Mouse (Mus musculus): ENCODE data around the gene Pard3. TPM values are rescaled to one million over a fixed set of nuclear protein-coding genes. Genes with fewer than 3 reads are reported as not detected.
"Not testable (repeated sequence)": the region's sequence is repeated elsewhere in the genome, so short reads cannot be mapped to it uniquely, and the experiment has no call there.

Pard3 gene
- total RNA-seq, 2 experiments from 2014 or later, result 16.7 to 21.5 TPM

DNA sequence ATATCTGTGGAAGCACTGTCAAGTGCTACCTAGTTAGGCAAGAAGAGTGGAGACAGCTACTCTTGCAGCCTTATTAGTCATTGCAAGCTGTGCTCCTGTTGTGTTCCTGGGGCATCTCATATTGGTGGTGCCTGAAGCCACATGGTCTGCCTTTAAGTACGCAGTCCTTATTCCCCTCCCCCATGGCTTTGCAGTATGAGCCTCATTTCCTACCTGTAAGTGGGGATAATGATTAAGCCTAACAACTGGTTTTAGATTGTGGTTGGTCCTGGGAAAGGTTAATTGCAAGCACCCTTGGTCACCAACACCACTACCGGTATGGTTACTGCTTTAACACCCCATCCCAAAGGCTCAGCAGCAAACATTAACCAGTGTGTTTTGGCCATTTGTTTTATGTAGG lies 104.8 kb downstream of the Pard3 start:
- DNase-seq (ENCODE audit: low spot score in 2 of 2), result no peak
- intact Hi-C loops (cut with DNase I), result loop anchor here (2.0 kb wide), 1 partner anchor 18 kb away; no protein-coding TSS in a partner anchor

DNA sequence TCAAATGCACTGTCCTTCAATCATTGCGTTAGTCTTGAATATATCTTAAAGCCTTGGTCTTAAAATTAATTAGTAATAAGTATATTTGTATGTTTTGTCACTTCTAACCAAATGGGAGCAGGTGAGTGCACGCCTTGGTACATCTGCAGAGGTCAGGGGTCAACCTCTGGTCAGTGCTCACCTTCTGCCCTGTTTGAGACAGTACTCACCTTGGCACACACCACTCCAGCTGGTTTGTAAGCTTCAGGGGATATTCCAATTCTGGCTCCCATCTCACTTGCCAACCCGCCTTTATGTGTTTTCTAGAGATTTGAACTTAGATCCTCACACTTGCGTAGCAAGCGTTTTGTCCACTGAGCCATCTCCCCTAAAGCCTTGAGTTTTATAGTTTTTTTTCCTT lies 105.7 kb downstream of the Pard3 start:
- intact Hi-C loops (cut with DNase I), result loop anchor here (2.0 kb wide), 1 partner anchor 19 kb away; no protein-coding TSS in a partner anchor
- DNase-seq (ENCODE audit: low spot score in 2 of 2), result no peak

DNA sequence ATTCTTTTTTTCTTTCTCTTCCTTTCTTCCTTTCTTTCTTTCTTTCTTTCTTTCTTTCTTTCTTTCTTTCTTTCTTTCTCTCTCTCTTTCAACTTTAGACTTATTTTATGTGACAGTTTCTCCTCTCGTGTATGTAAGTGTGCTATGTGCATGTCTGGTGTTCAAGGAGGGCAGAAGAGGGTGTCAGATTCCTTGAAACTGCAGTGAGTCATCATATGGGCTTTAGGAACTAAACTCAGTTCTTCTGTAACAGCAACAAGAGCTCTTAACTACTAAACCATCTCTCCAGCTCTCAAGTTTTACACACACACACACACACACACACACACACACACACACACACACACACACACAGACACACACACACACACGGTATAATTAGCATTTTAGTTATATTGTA lies 106.7 kb downstream of the Pard3 start:
- intact Hi-C loops (cut with DNase I); DNase-seq (ENCODE audit: low spot score in 2 of 2): not testable (repeated sequence)

DNA sequence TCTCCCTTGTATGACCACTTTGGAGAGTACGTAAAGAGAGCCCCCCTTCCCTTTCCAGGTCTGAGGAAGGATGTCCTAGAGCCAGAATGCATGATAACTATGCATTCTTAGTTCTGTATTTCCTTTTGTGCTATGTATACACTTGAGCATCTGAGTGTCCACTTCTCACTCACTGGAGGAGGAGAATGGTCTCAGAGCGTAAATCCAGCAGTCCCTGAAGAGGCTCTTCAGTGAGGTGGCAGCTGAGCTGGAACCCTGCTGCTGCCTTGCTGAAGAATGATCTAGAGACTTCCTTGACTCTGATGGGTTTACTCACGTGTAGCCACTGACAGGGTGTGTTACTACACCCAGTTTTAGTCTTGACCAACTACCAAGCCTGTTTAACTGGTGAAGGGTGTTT lies 107.2 kb downstream of the Pard3 start:
- DNase-seq (ENCODE audit: low spot score in 2 of 2), result no peak

DNA sequence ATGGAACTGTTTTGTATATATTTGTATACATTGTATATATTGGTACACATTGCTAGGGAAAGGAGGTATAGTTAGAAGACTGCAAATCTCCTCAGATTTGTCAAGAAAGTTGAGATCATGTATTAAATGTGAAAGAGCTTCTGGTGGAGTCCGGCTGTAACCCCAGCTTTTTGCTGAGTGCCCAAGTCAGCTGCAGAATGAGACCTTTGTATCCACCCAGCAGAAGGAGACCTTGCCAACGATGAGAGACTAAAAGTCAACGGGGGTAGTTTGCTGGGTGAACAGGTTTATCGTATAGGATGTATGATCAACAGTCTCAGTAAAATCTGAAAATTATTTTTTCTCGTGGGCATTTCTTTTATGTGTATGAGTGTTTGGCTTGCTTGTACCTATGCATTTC lies 109.8 kb downstream of the Pard3 start:
- intact Hi-C loops (cut with DNase I), result no loop called here
- DNase-seq (ENCODE audit: low spot score in 2 of 2), result no peak

More for the DNA sequence above, 107.2 kb downstream of the Pard3 start:
- intact Hi-C loops (cut with DNase I), result no loop called here

DNA sequence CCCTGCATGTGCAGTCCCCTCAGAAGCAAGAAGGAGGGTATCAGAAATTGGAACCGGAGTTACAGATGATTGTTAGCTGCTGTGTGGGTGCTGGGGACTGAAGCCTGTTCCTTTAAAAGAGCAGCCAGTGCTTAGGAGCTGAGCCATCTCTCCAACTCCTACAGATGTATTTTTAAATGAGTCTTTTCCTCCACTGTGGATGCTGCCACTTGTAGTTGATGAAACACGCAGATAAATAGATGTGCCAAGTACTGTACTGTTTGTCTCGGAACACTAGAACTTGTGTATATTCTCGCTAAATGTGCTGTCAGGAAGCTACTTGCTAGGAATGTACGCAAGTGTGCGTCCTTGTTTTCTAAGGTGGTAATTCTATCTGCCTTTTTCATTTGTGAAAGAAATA lies 110.7 kb downstream of the Pard3 start:
- DNase-seq (ENCODE audit: low spot score in 2 of 2), result no peak
- intact Hi-C loops (cut with DNase I), result no loop called here

DNA sequence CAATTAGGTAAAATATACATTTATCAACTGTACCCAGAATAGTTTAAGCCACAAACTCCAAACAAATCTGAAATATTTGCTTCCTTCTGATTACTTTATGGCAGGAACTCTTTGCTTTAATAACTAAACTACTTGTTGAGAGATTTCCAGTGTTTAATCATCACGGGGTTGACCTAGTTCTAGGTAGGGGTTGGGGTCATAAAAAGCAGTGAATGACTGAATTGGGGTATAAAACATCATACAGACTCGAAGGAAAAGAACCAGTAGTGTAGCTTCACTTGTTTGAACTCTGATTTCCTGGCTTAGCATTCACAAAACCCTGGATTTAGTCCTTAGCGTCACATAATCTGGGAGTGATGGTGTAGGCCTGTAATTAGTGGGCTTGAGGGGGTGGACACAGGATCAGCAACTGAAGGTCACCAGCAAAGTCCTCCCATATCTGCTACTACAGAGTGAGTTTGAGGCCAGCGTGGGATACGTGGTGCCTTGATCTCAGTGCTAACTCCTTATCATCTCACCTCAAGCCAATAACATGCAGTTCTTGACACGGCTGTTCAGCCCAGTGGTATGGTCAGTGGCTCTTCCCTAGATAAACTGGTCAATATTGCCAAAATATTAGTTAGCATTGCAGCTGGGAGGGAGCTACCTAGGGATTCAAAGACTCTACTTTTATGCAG lies 111.6 kb downstream of the Pard3 start:
- DNase-seq (ENCODE audit: low spot score in 2 of 2), result no peak
- intact Hi-C loops (cut with DNase I), result loop anchor here (5.0 kb wide), 1 partner anchor 33 kb away; no protein-coding TSS in a partner anchor

DNA sequence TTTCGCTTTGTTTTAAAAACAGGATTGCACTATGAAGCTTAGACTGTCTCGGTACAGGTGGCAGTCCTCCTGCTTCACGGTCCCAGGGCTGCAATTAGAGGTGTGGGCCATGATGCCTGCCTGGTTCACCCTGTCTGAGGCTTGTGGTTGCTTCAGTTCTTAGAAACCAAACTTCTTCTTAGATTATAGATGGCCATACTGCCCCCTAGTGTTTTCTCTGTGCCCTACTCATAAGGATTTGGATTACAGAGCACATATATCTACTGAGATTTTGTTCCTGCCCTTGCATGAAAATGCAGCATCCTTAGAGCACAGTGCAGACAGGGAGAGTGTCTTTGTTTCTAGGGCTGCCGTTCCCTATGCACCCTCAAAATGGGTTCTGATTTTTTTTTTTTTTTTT lies 114.9 kb downstream of the Pard3 start:
- DNase-seq (ENCODE audit: low spot score in 2 of 2), result peak in 1 of 2 experiments; percentile 13
- intact Hi-C loops (cut with DNase I), result loop anchor here (2.0 to 5.0 kb wide), 2 partner anchors 36 to 192 kb away; no protein-coding TSS in a partner anchor

DNA sequence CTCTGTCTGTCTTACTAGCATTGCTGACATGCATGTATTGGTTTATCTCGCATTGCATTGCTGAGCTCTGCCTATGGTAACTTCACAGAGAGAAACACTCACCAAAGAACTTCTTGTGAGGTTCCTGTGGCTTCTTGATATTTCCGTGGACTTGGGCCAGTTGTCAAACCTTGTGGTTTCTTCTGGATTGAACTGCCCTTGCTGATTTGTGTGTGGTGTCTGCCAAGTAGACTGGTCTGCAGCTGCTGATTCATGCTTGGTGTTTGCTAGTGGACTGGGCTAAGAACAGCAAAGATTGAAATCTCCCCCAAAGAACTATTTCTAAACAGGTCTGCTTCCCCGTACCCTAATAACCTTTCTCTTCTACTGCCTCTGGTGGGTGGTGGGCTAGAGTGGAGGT lies 117.6 kb downstream of the Pard3 start:
- intact Hi-C loops (cut with DNase I), result loop anchor here (5.0 kb wide), 1 partner anchor 119 kb away; the partner anchor contains the start of gene Pard3
- DNase-seq (ENCODE audit: low spot score in 2 of 2), result no peak

DNA sequence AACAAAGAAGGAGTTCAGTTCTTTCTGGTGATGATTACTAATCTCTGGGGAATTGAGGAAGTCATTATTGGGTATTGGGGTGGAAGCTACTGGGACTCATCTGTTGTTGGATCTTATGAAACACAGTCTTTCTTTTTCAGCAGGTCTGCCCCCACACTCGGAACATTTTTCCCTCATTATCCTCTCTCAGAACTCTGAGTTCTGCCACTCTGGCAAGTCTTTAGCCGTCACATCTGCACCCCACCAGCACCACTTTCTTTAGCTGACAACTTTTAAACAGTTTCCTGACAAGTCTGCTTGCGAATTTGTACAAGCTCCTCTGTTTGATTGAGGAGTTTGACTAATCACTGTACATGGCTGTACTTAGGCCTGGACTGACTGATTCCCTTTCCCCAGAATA lies 118.4 kb downstream of the Pard3 start:
- intact Hi-C loops (cut with DNase I), result loop anchor here (5.0 kb wide), 1 partner anchor 120 kb away; the partner anchor contains the start of gene Pard3
- no peak for DNase-seq (ENCODE audit: low spot score in 2 of 2)

DNA sequence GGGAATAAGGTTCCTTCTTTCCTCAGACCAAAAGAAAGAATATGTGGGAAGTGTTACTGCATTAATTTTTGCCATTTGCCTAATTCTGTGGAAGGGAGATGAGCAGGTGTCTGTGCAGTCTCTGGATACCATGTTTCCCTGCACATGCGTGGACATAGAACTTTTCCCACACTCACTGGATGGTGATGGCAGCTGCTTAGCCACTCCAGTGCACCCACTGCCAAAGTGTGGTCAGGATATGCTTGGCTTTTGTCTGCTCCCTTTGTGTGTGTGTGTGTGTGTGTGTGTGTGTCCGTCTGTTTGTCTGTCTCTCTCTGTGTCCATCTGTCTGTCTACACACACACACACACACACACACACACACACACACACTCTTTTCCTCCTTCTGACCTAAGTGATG lies 119.8 kb downstream of the Pard3 start:
- no peak for DNase-seq (ENCODE audit: low spot score in 2 of 2)
- intact Hi-C loops (cut with DNase I), result loop anchor here (5.0 kb wide), 1 partner anchor 121 kb away; the partner anchor contains the start of gene Pard3

DNA sequence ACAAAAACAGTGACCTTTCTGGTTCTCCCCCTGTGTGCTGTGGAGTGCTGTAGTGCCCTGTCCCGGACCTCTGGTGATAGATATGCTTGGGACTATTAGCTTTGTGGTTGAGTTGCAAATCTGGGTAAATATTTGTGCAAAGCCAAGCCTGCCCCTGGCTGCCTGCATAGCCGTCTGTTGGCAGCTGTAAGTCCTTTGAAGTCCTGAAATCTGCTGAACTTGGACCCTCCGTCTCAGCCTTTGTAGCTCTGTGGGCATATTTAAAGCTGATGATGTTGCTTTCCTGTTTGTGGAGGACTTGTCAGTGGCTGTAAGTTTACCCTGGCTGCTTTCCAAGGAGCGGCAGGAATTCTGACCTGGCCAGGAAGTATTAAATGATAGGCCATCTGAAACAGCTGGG lies 120.3 kb downstream of the Pard3 start:
- DNase-seq (ENCODE audit: low spot score in 2 of 2), result no peak

DNA sequence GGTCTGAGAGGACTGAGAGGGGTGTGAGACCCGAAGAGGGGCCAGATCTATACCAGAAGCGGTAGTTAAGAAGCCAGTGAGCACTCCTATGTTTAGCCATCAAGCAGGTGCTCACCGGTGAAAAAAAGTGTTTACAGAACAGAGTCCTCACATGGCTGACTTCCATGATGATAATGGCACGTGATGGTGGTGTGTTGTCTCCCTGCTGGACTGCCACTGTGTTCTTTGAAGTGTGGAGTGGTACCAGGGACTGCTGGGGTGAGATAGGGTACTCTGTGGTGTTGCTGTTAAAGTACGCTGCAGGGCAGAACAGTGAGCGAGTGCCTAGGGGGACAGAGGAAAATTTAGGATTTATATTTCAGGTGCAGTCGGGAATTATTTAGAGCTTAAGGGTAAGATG lies 122.2 kb downstream of the Pard3 start:
- DNase-seq (ENCODE audit: low spot score in 2 of 2), result no peak

More for the DNA sequence above, 120.3 kb downstream of the Pard3 start:
- intact Hi-C loops (cut with DNase I), result loop anchor here (5.0 kb wide), 1 partner anchor 122 kb away; the partner anchor contains the start of gene Pard3

DNA sequence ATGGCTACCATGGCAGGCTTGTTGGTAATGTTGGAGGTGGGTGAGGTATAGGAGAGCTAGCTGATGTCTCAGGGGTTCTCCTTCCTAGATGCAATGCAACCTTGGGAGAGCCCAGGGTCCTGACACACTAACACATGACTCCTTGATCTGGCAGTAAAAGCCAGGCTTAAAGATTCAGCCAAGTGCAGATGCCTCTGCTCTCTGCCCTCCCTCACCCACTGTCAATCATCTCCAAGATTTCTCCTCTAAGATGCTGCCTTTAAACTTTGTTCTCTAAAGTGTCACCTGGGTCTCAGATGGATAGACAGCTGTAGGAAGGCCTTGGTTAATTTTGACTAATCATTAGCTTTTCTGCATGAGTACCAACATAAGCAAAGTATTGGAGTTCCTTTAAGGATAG lies 125.0 kb downstream of the Pard3 start:
- intact Hi-C loops (cut with DNase I), result no loop called here
- no peak for DNase-seq (ENCODE audit: low spot score in 2 of 2)

More for the DNA sequence above, 122.2 kb downstream of the Pard3 start:
- intact Hi-C loops (cut with DNase I), result no loop called here

DNA sequence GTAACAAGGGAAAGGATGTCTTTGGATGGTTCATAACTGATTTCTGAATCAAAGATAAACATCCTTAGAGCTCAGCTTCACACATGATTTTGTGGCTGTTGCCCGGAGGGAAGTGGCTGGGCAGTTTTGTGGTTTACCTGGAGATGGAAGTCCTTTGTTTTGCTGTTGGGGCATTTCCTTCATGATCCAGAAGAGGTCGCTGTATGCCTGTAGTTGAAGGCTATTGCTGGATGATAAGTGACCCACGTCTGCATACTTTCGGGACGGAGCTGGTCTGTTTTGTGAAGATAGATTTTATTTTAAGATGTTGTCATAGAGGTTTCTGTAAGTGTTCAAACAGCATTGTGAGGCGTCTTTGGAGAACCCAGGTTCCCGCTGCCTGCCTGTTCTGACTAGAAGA lies 126.7 kb downstream of the Pard3 start:
- peak; percentile 47 to 64 for DNase-seq (ENCODE audit: low spot score in 2 of 2)
- intact Hi-C loops (cut with DNase I), result loop anchor here (2.0 to 10.0 kb wide), 3 partner anchors 77 to 1168 kb away; partner anchors contain the start of gene Nrp1

DNA sequence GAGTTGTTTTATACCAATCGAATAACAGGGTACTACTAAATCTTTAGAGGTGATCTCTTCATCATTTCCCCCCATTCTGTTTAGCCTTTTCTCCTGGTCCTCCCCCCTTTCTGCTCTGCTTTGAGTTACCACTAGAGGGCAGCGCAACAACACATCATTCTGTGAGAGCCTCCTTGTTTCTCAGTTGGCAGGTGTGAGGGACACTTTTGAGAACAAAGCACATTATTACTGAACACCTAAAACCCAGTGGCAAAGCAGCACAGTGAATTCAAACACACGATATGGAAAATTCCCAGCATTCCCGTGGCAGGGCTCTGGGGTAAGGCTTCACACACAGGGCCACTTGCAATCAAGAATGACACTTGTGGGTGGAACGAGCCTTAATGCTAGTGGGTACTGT lies 127.7 kb downstream of the Pard3 start:
- DNase-seq (ENCODE audit: low spot score in 2 of 2), result peak; percentile 48 to 57
- intact Hi-C loops (cut with DNase I), result loop anchor here (1.0 to 10.0 kb wide), 4 partner anchors 76 to 1300 kb away; partner anchors contain the start of gene Nrp1

DNA sequence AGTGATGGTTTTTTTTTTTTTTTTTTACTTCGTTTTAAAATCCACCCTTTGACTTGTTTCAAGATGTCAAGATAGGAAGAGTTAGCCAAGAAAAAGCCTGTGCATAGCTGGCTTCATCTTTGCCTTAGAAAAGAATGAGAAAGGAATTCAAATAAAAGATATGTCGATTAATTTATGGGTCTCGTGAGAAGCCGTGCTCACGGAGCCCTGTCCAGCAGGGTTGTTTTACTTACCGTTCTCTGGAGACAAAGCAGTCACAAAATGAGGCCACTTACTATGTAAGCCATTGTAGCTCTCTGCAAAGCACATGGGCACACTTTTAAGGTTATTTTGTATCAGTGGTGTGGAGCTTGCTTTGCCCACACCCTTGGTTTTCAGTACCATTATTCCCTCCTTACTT lies 128.1 kb downstream of the Pard3 start:
- no peak for DNase-seq (ENCODE audit: low spot score in 2 of 2)
- intact Hi-C loops (cut with DNase I), result loop anchor here (1.0 to 10.0 kb wide), 4 partner anchors 75 to 1299 kb away; partner anchors contain the start of gene Nrp1

DNA sequence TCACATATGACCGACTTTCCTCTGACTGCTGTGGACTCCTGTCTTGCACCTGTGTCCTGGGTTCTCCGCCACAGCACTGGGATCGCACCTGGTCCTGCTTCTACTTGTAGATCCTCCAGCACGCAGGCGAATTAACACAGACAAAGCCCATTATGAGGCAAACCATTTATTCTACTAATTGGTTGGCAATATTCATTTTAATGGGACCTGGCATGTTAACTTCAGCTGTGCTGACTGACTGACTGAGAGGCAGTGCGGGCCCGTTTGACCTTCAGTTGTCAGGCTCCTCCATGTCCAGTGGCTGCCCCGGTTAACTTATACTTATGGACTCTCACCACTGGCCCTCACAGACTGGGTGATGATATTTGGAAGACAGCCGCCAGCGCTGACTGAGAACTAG lies 128.6 kb downstream of the Pard3 start:
- intact Hi-C loops (cut with DNase I), result loop anchor here (5.0 to 10.0 kb wide), 2 partner anchors 75 to 142 kb away; no protein-coding TSS in a partner anchor
- DNase-seq (ENCODE audit: low spot score in 2 of 2), result no peak

DNA sequence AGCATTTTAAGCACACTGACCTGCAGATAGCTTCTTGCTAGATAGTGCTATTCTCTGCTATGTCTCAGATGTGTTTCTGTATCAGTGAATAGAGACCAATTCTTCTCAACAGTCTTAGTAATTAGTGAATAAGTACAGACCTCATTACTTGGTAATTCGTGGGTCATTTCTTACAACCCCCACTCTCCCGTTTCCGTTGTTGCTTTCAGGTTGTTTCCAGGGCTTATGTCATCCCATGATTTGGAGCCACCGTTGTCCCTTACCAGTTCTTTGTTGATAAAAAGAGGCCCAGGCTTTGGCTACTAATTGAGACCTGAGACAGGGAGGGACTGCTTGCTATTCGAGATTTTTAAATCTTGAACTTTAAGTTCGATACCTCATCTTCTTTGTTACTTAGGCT lies 129.7 kb downstream of the Pard3 start:
- intact Hi-C loops (cut with DNase I), result loop anchor here (5.0 to 10.0 kb wide), 2 partner anchors 74 to 141 kb away; no protein-coding TSS in a partner anchor
- DNase-seq (ENCODE audit: low spot score in 2 of 2), result no peak

DNA sequence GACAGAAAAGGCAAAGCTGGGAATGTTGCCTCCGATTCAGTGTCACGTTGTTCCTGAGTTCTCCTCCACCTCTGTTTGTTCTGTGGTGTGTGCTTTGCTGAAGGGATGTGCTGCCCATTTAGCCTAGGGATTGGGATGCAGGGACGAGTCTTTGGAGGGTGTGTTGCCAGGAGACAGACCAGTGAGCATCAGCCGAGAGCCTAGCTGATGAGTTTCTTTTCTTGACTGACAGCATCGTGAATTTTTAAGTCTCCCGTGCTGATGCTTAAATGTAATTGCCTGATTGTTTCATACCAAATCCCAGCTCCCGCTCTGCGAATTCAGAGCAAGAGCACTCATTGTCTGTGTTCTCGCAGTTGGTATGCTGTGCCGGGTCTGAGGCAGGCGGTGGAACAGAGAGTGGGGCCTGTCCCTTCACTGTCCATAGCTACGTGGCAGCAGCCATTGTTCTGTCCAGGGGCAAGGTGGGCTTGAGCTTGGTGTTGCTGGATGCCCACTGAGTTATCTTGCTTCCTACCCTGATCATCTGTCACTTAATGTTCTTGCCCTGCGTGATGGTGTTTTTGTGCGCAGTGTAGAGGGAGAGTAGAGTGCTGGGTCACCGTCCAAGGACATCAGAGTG lies 131.2 kb downstream of the Pard3 start:
- no peak for DNase-seq (ENCODE audit: low spot score in 2 of 2)
- intact Hi-C loops (cut with DNase I), result loop anchor here (5.0 to 10.0 kb wide), 2 partner anchors 72 to 140 kb away; no protein-coding TSS in a partner anchor

Measured in left cerebral cortex, postnatal 36 days (tissue).